Mouse (Mus musculus) lung, embryonic 14.5 days (tissue): ENCODE measurements at regions not wholly inside any gene's neighbourhood (a gene's known extent, or its start where the extent isn't known, plus 50 kb on each side); places are given as distances from the start of the nearest gene placed in this dataset.

Experiments used
- ATAC-seq: fragments of 200-750 bp; cut with Nextera tagmentation; 2 replicates; pipeline ENCODE4 v1.8.0; 2017; ENCODE audit warnings: mild to moderate bottlenecking, moderate TSS enrichment, moderate library complexity; ENCODE audit not compliant: insufficient read depth
- DNase-seq: peaks from one replicate; pipeline ENCODE4 v3.0.0-alpha.2; 2015
- H3K27ac ChIP-seq: fragments of 300-500 bp; sonication (generic); 2 replicates; pipeline ENCODE4 v1.5.1; 2014; ENCODE audit warnings: low read depth, mild to moderate bottlenecking, moderate library complexity
- H3K27me3 ChIP-seq: fragments of 300-500 bp; sonication (generic); 2 replicates; pipeline ENCODE4 v1.6.1; 2014; ENCODE audit warnings: low read length, control low read depth; ENCODE audit not compliant: insufficient read depth
- H3K36me3 ChIP-seq: fragments of 300-500 bp; sonication (generic); 2 replicates; pipeline ENCODE4 v1.6.1; 2014; ENCODE audit warnings: control low read depth; ENCODE audit not compliant: insufficient read depth
- H3K4me1 ChIP-seq: fragments of 300-500 bp; sonication (generic); 2 replicates; pipeline ENCODE4 v1.6.1; 2014; ENCODE audit warnings: antibody characterized with exemption, control low read depth; ENCODE audit not compliant: insufficient read depth
- H3K4me2 ChIP-seq: fragments of 300-500 bp; sonication (generic); 2 replicates; pipeline ENCODE4 v1.6.1; 2014; ENCODE audit warnings: mild to moderate bottlenecking
- H3K4me3 ChIP-seq: fragments of 300-500 bp; sonication (generic); 2 replicates; pipeline ENCODE4 v1.5.1; 2014; ENCODE audit warnings: low read depth, low read length
- H3K9ac ChIP-seq: fragments of 300-500 bp; sonication (generic); 2 replicates; pipeline ENCODE4 v1.6.1; 2014
- H3K9me3 ChIP-seq: fragments of 300-500 bp; sonication (generic); 2 replicates; pipeline ENCODE4 v1.6.1; 2016; ENCODE audit warnings: low read depth, low read length, control low read depth
- CTCF ChIP-seq: IDR thresholded peaks from 2 replicates; pipeline ENCODE4 v1.5.1; 2016; ENCODE audit warnings: antibody characterized with exemption, low read depth
- WGBS: fragments of 180-500 bp; shearing (Covaris S2); extraction: QIAGEN DNeasy Blood & Tissue Kit; methylation state at CpG from one replicate; pipeline ENCODE4 v1.1.7; 2014; 5-methylcytosine and 5-hydroxymethylcytosine counted together

DNA sequence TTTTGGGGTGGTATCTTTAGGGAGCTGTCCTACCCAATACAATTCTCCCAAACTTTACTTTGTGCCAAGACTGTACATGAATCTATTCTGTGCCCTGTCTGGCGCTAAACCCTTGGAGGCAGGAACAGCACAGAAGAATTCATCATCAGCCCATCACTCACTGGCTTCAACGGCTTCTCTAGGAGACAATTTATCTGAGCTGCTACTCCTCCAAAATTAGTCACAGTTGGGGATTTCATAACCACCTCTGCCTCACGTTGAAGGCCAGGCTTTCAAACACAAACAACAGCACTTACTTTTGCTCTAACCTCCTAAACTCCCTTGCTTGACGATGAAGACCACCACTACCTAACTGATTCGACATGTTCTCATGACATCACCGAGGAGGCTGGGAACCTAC lies 95.1 kb upstream of the E2f7 start:
- no peak for TF ChIP-seq CTCF
- 45% methylated on average over 6 of the region's 6 CpGs for WGBS
- no peak for ATAC-seq

DNA sequence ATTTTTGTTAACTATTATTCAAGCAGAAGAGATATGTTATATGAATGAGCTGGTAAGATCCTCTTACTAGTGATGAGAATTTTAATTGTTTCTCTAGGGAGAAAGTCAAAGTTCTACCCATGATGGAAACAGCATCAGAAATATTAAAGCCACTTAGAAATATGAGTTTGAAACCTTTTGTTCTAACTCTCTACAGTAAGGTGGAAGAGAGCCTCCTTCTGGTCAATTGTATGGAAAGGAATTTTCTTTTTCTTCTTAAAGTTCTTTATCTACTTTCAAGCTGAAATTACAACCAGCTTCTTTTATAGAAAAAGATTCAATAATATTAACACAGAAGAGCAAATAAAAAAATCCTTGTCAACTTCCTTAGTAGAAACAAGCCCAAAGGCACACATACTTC lies 94.4 kb upstream of the E2f7 start:
- ATAC-seq (no peak), DNase-seq (peak; percentile 77)
- H3K36me3 ChIP-seq: no peaks in the 10 kb centered on the region
- TF ChIP-seq CTCF: peak; percentile 49
- no peaks in the 10 kb centered on the region for H3K9me3 ChIP-seq
- no peak overlapping the region for H3K27ac ChIP-seq
- H3K4me1 ChIP-seq: no peaks in the 10 kb centered on the region
- no peak overlapping the region for H3K4me2 ChIP-seq
- no peak overlapping the region for H3K4me3 ChIP-seq
- no peaks in the 10 kb centered on the region for H3K27me3 ChIP-seq
- H3K9ac ChIP-seq: no peak overlapping the region

More for the DNA sequence above, 95.1 kb upstream of the E2f7 start:
- H3K4me2 ChIP-seq: no peak overlapping the region
- H3K4me3 ChIP-seq: no peak overlapping the region
- DNase-seq: peak; percentile 6
- H3K27me3 ChIP-seq: no peaks in the 10 kb centered on the region
- no peaks in the 10 kb centered on the region for H3K9me3 ChIP-seq
- H3K9ac ChIP-seq: no peak overlapping the region
- no peaks in the 10 kb centered on the region for H3K4me1 ChIP-seq
- no peak overlapping the region for H3K27ac ChIP-seq
- H3K36me3 ChIP-seq: no peaks in the 10 kb centered on the region

DNA sequence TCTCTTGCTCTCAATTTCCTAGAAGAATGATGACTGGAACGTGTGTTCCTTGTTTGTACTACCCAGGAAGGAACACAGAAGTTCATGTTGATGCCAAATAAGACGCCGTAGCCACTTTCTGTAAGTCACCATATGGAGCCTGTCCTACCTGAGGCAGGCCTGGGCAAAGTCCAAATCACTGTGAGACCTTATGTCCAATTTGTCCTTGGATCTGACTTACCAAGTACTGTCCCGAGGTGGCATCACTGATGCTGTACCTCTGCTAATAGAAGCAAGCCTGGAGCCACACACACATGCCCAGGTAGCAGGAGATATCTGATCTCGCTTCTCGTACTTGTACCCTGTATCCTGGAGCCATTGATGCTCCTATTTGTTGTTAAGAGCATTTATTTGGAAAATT lies 91.2 kb upstream of the E2f7 start:
- H3K4me2 ChIP-seq: no peak overlapping the region
- H3K27ac ChIP-seq: no peak overlapping the region
- WGBS: 83% methylated on average over 6 of the region's 6 CpGs
- no peak overlapping the region for H3K9ac ChIP-seq
- ATAC-seq (no peak), DNase-seq (no peak)
- no peaks in the 10 kb centered on the region for H3K27me3 ChIP-seq
- H3K4me1 ChIP-seq: no peaks in the 10 kb centered on the region
- no peak overlapping the region for H3K4me3 ChIP-seq
- no peaks in the 10 kb centered on the region for H3K9me3 ChIP-seq
- TF ChIP-seq CTCF: no peak
- H3K36me3 ChIP-seq: no peaks in the 10 kb centered on the region

DNA sequence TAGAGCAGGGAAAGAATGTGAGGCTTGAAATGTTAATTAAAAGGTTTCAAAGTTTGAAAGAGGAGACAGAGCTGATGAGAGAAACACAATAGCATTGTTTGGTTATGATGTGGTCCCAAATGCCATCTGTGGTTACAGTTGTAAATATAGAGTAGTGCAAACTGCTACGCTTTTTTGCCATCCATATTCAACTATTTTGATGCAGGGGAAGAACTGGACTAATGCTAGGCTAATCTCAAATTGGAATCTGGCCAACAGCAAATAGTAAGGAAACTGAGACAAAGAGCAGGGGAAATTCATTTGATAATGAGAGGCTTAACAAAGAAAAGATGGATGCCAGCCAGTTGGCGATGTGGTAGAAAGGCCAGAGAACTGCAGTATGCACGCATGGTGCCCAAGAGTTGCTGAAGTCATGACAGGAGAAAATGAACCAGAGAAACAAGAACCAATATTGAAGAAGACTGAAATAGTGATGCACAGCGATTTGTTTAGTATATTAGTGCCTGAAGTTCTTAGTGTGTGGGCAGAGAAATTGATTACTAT lies 87.0 kb upstream of the E2f7 start:
- ATAC-seq (no peak), DNase-seq (no peak)
- Histone ChIP-seq H3K4me3 (no peak overlapping the region), H3K4me2 (no peak overlapping the region), H3K9me3 (no peaks in the 10 kb centered on the region), H3K27me3 (no peaks in the 10 kb centered on the region), H3K27ac (no peak overlapping the region), H3K9ac (no peak overlapping the region), H3K36me3 (no peaks in the 10 kb centered on the region), H3K4me1 (no peaks in the 10 kb centered on the region)
- no peak for TF ChIP-seq CTCF
- 85% methylated on average over 4 of the region's 4 CpGs for WGBS

DNA sequence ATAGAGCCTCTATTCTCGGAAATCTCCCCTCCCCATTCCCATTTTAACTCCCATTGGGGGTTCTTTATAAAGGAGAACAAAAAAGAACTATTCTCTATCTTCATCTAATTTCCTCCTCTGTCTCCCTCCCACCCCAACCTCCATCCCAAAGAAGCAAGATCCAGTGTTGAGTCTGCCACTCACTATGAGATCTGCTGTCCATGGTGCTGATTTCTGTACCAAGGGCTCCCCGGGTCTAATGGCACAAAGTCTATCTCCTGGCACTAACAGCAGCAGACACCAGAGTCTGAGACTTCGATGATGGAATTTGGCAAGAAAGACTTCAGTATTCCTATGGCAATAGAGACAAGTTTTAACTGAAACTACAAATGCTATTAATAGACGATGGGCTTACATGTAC lies 68.7 kb upstream of the E2f7 start:
- ATAC-seq: peak; percentile 62; the same call in 1 of the 2 replicates

More for the DNA sequence above, 68.7 kb upstream of the E2f7 start:
- Histone ChIP-seq H3K27ac (no peak overlapping the region), H3K36me3 (no peaks in the 10 kb centered on the region), H3K4me2 (no peak overlapping the region), H3K4me1 (no peaks in the 10 kb centered on the region), H3K4me3 (no peak overlapping the region), H3K27me3 (no peaks in the 10 kb centered on the region), H3K9me3 (no peaks in the 10 kb centered on the region), H3K9ac (no peak overlapping the region)
- no peak for TF ChIP-seq CTCF
- 51% methylated on average over 4 of the region's 4 CpGs for WGBS
- peak; percentile 90 for DNase-seq
